Mouse (Mus musculus): ENCODE results near the gene Ralgapb.

DNA sequence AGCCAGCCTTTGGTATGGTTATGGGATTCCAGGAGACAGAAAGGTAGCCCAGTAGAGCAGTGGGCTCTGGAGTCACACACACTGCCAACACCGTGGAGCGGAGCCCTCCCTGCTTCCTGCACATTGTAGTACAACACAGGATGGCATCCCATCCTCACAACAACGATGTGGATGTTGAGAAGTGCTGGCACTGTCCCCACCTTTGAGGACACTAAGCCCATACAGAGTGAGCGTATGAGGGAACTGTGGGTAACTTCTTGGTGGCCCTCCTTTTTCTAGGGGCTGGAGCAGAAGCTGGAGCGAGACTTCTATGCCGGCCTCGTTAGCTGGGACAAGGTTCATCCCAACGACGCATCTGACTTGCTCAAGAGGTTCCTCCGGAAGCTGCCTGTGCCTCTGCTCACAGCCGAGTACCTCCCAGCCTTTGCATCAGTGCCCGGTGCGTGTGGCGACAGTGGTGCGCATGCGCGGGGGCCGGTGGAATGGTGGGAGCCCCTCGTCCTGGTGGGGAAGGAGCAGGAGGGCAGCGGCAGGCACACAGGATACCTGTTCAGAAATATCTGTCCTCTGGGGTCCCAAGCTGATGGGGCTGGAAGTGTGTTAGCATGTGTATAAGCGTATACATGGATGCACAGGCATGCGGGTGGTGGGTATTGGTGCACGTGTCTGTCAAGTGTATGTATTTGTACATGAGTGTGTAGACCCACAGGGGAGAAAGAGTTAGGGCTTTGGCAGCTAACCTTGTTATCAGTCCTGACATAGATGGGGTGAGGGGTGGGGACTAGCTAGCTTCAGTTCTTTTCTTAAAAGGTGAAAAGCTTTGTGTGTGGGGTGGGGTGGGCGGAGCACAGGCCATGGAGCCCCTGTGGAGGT is 130.0 kb downstream of the Ralgapb start:
- TF ChIP-seq POLR2A (IDR thresholded peaks at IDR 0.05; ENCODE audit: extremely low read depth, insufficient read depth, low read length) (no peak), CTCF (IDR thresholded peaks at IDR 0.05; ENCODE audit: low read depth, low read length) (no peak)

Measured in liver, adult 2 months (tissue).